Mouse (Mus musculus): ENCODE data around the gene Cnnm2. TPM values are rescaled to one million over a fixed set of nuclear protein-coding genes. Genes with fewer than 3 reads are reported as not detected.

The Cnnm2 gene
- polyA plus RNA-seq, 2 experiments: 4.8 to 6.7 TPM

DNA sequence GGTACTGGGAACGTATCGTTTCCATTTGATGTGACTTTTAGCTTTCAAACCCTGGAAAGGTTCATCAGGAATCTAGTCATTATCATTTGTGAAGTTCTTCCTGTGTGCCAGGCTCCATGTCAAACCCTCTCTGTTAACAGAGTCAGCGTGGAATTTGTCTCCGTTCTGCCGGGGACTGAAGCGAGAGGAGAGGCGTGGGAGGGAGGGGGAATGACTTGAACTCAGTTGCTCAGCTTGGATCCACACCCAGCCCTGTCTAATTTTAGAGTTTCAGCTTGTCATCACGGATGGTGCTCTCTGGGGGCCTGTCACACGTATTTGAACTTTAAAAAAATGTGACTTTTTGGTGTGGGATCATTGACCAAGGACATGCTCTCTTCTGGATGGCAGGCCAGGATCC, 70.0 kb downstream of the Cnnm2 start:
- Histone ChIP-seq H3K27me3 (ENCODE audit: control insufficient read depth, insufficient read depth, low read length) (no peaks in the 10 kb centered on the region; the same call in 1 of the 2 replicates), H3K9ac (ENCODE audit: low read depth, low read length, severe bottlenecking) (no peak overlapping the region), H3K4me3 (replicated peaks; ENCODE audit: low read length) (no peak overlapping the region), H3K36me3 (ENCODE audit: control insufficient read depth, insufficient read depth, low read length) (no peaks in the 10 kb centered on the region), H3K9me3 (ENCODE audit: control insufficient read depth, low read length) (no peaks in the 10 kb centered on the region), H3K4me1 (ENCODE audit: control insufficient read depth, insufficient read depth, low read length) (no peaks in the 10 kb centered on the region), H3K4me2 (replicated peaks; ENCODE audit: low read depth, low read length, severe bottlenecking) (no peak overlapping the region), H3K27ac (replicated peaks; ENCODE audit: low read depth, low read length) (no peak overlapping the region)
- DNase-seq (ENCODE audit: low spot score) (no peak), ATAC-seq (ENCODE audit: low FRiP score, low read depth) (no peak)
- WGBS: 73% methylated on average over 9 of the region's 9 CpGs
- TF ChIP-seq POLR2A (IDR thresholded peaks at IDR 0.05; ENCODE audit: borderline replicate concordance, extremely low read depth, insufficient read depth, insufficient read length): no peak

DNA sequence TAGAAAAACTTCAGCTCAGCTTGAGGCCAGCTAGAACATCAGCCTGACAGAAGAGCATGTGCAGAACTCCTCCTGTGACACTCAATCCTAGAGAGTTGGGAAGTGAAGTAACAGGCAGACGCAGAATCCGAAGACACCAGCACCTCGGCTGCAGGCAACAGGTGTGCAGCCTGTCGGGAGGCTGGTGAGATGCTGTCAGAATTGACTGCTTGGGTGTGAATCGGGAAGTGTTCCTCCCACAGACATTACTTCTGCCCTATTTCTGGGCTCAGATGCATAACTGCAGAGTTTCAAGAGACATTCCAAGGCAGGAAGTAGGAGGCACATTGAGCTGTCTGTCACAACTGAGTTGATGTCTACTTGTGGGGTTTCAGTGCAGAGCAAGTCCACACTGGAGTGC, 72.9 kb downstream of the Cnnm2 start:
- WGBS: 82% methylated on average over 5 of the region's 5 CpGs
- no peaks in the 10 kb centered on the region for H3K4me1 ChIP-seq (ENCODE audit: control insufficient read depth, insufficient read depth, low read length)
- H3K9me3 ChIP-seq (ENCODE audit: control insufficient read depth, low read length): no peaks in the 10 kb centered on the region
- H3K27ac ChIP-seq (replicated peaks; ENCODE audit: low read depth, low read length): no peak overlapping the region
- no peak overlapping the region for H3K4me2 ChIP-seq (replicated peaks; ENCODE audit: low read depth, low read length, severe bottlenecking)
- ATAC-seq (ENCODE audit: low FRiP score, low read depth) (no peak), DNase-seq (ENCODE audit: low spot score) (no peak)
- no peaks in the 10 kb centered on the region for H3K27me3 ChIP-seq (ENCODE audit: control insufficient read depth, insufficient read depth, low read length)
- H3K9ac ChIP-seq (ENCODE audit: low read depth, low read length, severe bottlenecking): no peak overlapping the region
- no peaks in the 10 kb centered on the region for H3K36me3 ChIP-seq (ENCODE audit: control insufficient read depth, insufficient read depth, low read length)
- no peak for TF ChIP-seq POLR2A (IDR thresholded peaks at IDR 0.05; ENCODE audit: borderline replicate concordance, extremely low read depth, insufficient read depth, insufficient read length)
- H3K4me3 ChIP-seq (replicated peaks; ENCODE audit: low read length): no peak overlapping the region

DNA sequence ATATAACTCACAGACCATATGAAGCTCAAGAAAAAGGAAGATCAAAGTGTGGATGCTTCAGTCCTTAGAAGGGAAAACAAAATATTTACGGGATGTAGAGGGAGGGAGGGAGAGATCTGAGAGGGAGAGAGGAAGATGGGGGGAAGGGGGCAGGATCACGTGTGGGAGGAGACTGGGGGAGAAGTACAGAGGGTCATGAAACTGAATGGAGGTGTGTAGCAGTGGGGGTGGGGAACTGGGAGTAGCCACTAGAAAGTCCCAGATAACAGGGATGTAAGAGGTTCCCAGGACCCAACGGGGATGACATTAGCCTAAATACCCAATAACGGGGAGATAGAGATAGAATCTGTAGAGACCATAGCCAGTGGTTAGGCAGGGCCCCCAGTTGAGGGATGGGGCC, 73.9 kb downstream of the Cnnm2 start:
- Histone ChIP-seq H3K27me3 (ENCODE audit: control insufficient read depth, insufficient read depth, low read length) (no peaks in the 10 kb centered on the region), H3K4me2 (replicated peaks; ENCODE audit: low read depth, low read length, severe bottlenecking) (no peak overlapping the region), H3K9me3 (ENCODE audit: control insufficient read depth, low read length) (no peaks in the 10 kb centered on the region), H3K36me3 (ENCODE audit: control insufficient read depth, insufficient read depth, low read length) (no peaks in the 10 kb centered on the region), H3K9ac (ENCODE audit: low read depth, low read length, severe bottlenecking) (no peak overlapping the region), H3K4me1 (ENCODE audit: control insufficient read depth, insufficient read depth, low read length) (0 out of 2 replicates have a peak, but pooled peaks cover 2% of the 10 kb centered on the region), H3K27ac (replicated peaks; ENCODE audit: low read depth, low read length) (no peak overlapping the region), H3K4me3 (replicated peaks; ENCODE audit: low read length) (no peak overlapping the region)
- ATAC-seq (ENCODE audit: low FRiP score, low read depth) (no peak), DNase-seq (ENCODE audit: low spot score) (no peak)
- WGBS: 62% methylated on average over 4 of the region's 4 CpGs
- no peak for TF ChIP-seq POLR2A (IDR thresholded peaks at IDR 0.05; ENCODE audit: borderline replicate concordance, extremely low read depth, insufficient read depth, insufficient read length)

DNA sequence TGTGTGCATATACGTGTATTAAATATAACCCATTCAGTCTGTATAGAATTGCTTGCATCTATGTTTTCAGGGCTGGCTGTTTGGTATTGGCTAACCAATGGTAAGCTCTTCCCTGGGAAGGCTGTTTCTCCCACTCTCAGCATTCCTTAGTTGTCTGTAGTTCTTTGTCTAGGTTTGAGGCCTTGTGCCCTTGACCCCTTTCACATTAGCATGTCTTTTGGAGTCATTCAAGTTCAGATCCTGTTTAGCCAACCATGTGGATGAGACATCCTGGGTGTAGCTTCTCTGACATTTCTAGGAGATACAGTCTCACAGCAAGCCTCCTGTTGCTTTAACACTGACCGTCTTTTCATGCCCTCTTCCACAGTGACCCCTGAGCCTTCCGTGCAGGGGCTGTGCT, 74.7 kb downstream of the Cnnm2 start:
- H3K9me3 ChIP-seq (ENCODE audit: control insufficient read depth, low read length): no peaks in the 10 kb centered on the region
- H3K27ac ChIP-seq (replicated peaks; ENCODE audit: low read depth, low read length): no peak overlapping the region
- no peak overlapping the region for H3K4me2 ChIP-seq (replicated peaks; ENCODE audit: low read depth, low read length, severe bottlenecking)
- H3K27me3 ChIP-seq (ENCODE audit: control insufficient read depth, insufficient read depth, low read length): no peaks in the 10 kb centered on the region
- WGBS: 96% methylated on average over 3 of the region's 3 CpGs
- H3K36me3 ChIP-seq (ENCODE audit: control insufficient read depth, insufficient read depth, low read length): no peaks in the 10 kb centered on the region
- no peak for DNase-seq (ENCODE audit: low spot score)
- ATAC-seq (ENCODE audit: low FRiP score, low read depth): no peak
- H3K4me3 ChIP-seq (replicated peaks; ENCODE audit: low read length): no peak overlapping the region
- 0 out of 2 replicates have a peak, but pooled peaks cover 2% of the 10 kb centered on the region for H3K4me1 ChIP-seq (ENCODE audit: control insufficient read depth, insufficient read depth, low read length)
- TF ChIP-seq POLR2A (IDR thresholded peaks at IDR 0.05; ENCODE audit: borderline replicate concordance, extremely low read depth, insufficient read depth, insufficient read length): no peak
- H3K9ac ChIP-seq (ENCODE audit: low read depth, low read length, severe bottlenecking): no peak overlapping the region

DNA sequence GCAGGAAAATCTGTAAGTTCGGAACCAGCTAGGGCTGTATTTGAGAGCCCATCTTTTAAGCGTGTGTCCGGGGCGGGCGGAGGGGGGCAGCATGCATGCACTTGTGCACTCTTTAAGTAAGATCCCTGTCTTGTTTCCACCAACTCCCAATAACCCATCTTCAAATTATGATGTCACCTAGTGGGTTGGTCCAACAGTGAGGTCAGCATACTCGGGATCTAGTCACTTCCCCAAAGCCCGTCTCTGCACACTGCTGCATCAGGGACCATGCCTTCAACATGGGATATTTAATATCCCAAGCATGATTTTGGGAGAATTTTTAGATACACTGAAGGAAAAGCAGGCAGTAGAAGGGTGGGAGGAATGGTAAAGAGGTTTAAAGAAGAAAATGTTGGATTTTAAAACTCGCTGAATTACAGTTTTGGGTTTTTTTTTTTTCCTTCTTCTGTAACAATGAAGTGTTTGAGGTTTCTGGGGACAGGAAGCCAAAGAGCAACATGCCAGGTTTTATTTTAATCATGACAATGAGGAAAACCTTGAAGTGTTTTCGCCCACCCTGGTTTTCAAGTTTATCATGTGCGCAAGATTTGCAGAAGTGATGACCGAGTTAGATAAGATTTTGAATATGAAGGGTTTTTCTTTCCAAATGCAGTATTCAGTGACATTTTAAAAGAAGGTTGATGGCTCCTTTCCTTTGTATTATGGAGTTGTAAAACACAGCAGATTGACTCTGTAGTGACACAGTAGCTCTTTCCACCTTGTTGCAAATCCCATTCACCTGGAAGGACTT, 76.1 kb downstream of the Cnnm2 start:
- Histone ChIP-seq H3K36me3 (ENCODE audit: control insufficient read depth, insufficient read depth, low read length) (no peaks in the 10 kb centered on the region), H3K27ac (replicated peaks; ENCODE audit: low read depth, low read length) (no peak overlapping the region), H3K4me2 (replicated peaks; ENCODE audit: low read depth, low read length, severe bottlenecking) (no peak overlapping the region), H3K4me3 (replicated peaks; ENCODE audit: low read length) (no peak overlapping the region), H3K27me3 (ENCODE audit: control insufficient read depth, insufficient read depth, low read length) (no peaks in the 10 kb centered on the region), H3K9me3 (ENCODE audit: control insufficient read depth, low read length) (no peaks in the 10 kb centered on the region), H3K4me1 (ENCODE audit: control insufficient read depth, insufficient read depth, low read length) (0 out of 2 replicates have a peak, but pooled peaks cover 2% of the 10 kb centered on the region), H3K9ac (ENCODE audit: low read depth, low read length, severe bottlenecking) (no peak overlapping the region)
- no peak for DNase-seq (ENCODE audit: low spot score)
- WGBS: 90% methylated on average over 11 of the region's 11 CpGs
- no peak for TF ChIP-seq POLR2A (IDR thresholded peaks at IDR 0.05; ENCODE audit: borderline replicate concordance, extremely low read depth, insufficient read depth, insufficient read length)
- ATAC-seq (ENCODE audit: low FRiP score, low read depth): no peak
